Mouse (Mus musculus) MEL (cell line): ENCODE results near the gene Hoga1. TPM values are rescaled to one million over a fixed set of nuclear protein-coding genes. Genes with fewer than 3 reads are reported as not detected.

ENCODE experiments used
- DNase-seq: peaks from one replicate; pipeline ENCODE4 v3.0.0; 2011; ENCODE audit warnings: low read depth, low spot score
- H3K27ac ChIP-seq: 2 replicates; pipeline ENCODE4 v1.5.1; 2012; ENCODE audit warnings: low read depth, mild to moderate bottlenecking, control low read depth, low read length, moderate library complexity; ENCODE audit not compliant: control insufficient read depth
- H3K27me3 ChIP-seq, 2 experiments: fragments of 150-350 bp in 1 of 2; sonication (generic) in 1 of 2; 2 replicates each; pipeline ENCODE4 v1.6.1; 2012; ENCODE audit warnings: low read length in 2 of 2, mild to moderate bottlenecking in 2 of 2, improper control_type of control experiment in 1 of 2, moderate library complexity in 1 of 2; ENCODE audit not compliant: insufficient read depth in 2 of 2, control insufficient read depth in 1 of 2
- H3K36me3 ChIP-seq, 2 experiments: 2 replicates each; pipeline ENCODE4 v1.6.1; 2012 to 2014; ENCODE audit warnings: low read length in 2 of 2, improper control_type of control experiment in 1 of 2, inconsistent platforms in 1 of 2, mild to moderate bottlenecking in 1 of 2; ENCODE audit not compliant: insufficient read depth in 2 of 2, control insufficient read depth in 1 of 2
- H3K4me1 ChIP-seq, 2 experiments: fragments of 150-350 bp in 1 of 2; sonication (generic) in 1 of 2; 2 replicates each; pipeline ENCODE4 v1.6.1; 2012; ENCODE audit warnings: low read length in 2 of 2, improper control_type of control experiment in 1 of 2, mild to moderate bottlenecking in 1 of 2; ENCODE audit not compliant: insufficient read depth in 2 of 2, control insufficient read depth in 1 of 2
- H3K4me3 ChIP-seq, 2 experiments: fragments of 150-350 bp in 1 of 2; sonication (generic) in 1 of 2; 2 replicates each; pipeline ENCODE4 v1.5.1; 2012; ENCODE audit warnings: low read depth in 2 of 2, low read length in 2 of 2, mild to moderate bottlenecking in 2 of 2, moderate library complexity in 2 of 2, control low read depth in 1 of 2, improper control_type of control experiment in 1 of 2; ENCODE audit not compliant: control insufficient read depth in 1 of 2, insufficient read depth in 1 of 2
- H3K79me2 ChIP-seq: 2 replicates; pipeline ENCODE4 v1.6.1; 2012; ENCODE audit warnings: mild to moderate bottlenecking, low read length, moderate library complexity; ENCODE audit not compliant: control insufficient read depth, poor library complexity, insufficient read depth
- H3K9ac ChIP-seq: 2 replicates; pipeline ENCODE4 v1.6.1; 2012; ENCODE audit warnings: low read depth, mild to moderate bottlenecking, control low read depth, low read length, moderate library complexity; ENCODE audit not compliant: control insufficient read depth, poor library complexity, severe bottlenecking
- H3K9me3 ChIP-seq: fragments of 150-350 bp; sonication (generic); replicated peaks from 2 replicates; pipeline ENCODE4 v1.6.1; 2012; ENCODE audit warnings: mild to moderate bottlenecking, low read length, improper control_type of control experiment, moderate library complexity; ENCODE audit not compliant: insufficient read depth
- BHLHE40 ChIP-seq: IDR thresholded peaks from 2 replicates; pipeline ENCODE4 v1.6.1; 2012; ENCODE audit warnings: low read depth, mild to moderate bottlenecking, inconsistent platforms, low read length, improper control_type of control experiment, borderline replicate concordance
- CHD1 ChIP-seq: IDR thresholded peaks from 2 replicates; pipeline ENCODE4 v1.6.1; 2012; ENCODE audit warnings: low read depth, mild to moderate bottlenecking, inconsistent platforms, low read length, improper control_type of control experiment
- E2F4 ChIP-seq: IDR thresholded peaks from 2 replicates; pipeline ENCODE4 v1.6.1; 2011; ENCODE audit warnings: low read depth, low read length, improper control_type of control experiment, borderline replicate concordance
- EP300 ChIP-seq, 2 experiments: IDR thresholded peaks; 2 replicates each; pipeline ENCODE4 v1.6.1; 2011; ENCODE audit warnings: improper control_type of control experiment in 2 of 2, low read length in 2 of 2, low read depth in 1 of 2, mild to moderate bottlenecking in 1 of 2
- ETS1 ChIP-seq: IDR thresholded peaks from 2 replicates; pipeline ENCODE4 v1.6.1; 2012; ENCODE audit warnings: low read depth, mild to moderate bottlenecking, inconsistent platforms, low read length, improper control_type of control experiment, moderate library complexity
- JUND ChIP-seq: IDR thresholded peaks from 2 replicates; pipeline ENCODE4 v1.6.1; 2011; ENCODE audit warnings: low read depth, mild to moderate bottlenecking, improper control_type of control experiment, low read length
- KAT2A ChIP-seq: conservative IDR thresholded peaks from 2 replicates; pipeline ENCODE4 v1.6.1; 2012; ENCODE audit warnings: low read depth, low read length, improper control_type of control experiment, inconsistent platforms
- MAFK ChIP-seq: IDR thresholded peaks from 2 replicates; pipeline ENCODE4 v1.6.1; 2011; ENCODE audit warnings: low read depth, mild to moderate bottlenecking, low read length, improper control_type of control experiment, borderline replicate concordance
- MXI1 ChIP-seq: IDR thresholded peaks from 2 replicates; pipeline ENCODE4 v1.6.1; 2011; ENCODE audit warnings: mild to moderate bottlenecking, low read depth, low read length, improper control_type of control experiment
- NRF1 ChIP-seq: IDR thresholded peaks from 2 replicates; pipeline ENCODE4 v1.6.1; 2014; ENCODE audit warnings: low read depth, mild to moderate bottlenecking, inconsistent platforms, low read length, improper control_type of control experiment, moderate library complexity; ENCODE audit not compliant: poor library complexity, insufficient read depth, severe bottlenecking
- POLR2AphosphoS2 ChIP-seq: IDR thresholded peaks from 2 replicates; pipeline ENCODE4 v1.6.1; 2011; ENCODE audit warnings: low read length, improper control_type of control experiment
- POLR2AphosphoS5 ChIP-seq: IDR thresholded peaks from 2 replicates; pipeline ENCODE4 v1.6.1; 2012; ENCODE audit warnings: low read depth, borderline replicate concordance, mild to moderate bottlenecking, inconsistent platforms, low read length, moderate library complexity, mixed read lengths
- TAL1 ChIP-seq: IDR thresholded peaks from 2 replicates; pipeline ENCODE4 v1.6.1; 2012; ENCODE audit warnings: mild to moderate bottlenecking, inconsistent platforms, low read length, moderate library complexity, mixed read lengths
- TBP ChIP-seq: IDR thresholded peaks from 2 replicates; pipeline ENCODE4 v1.8.0; 2011; ENCODE audit warnings: low read depth, low read length, improper control_type of control experiment
- UBTF ChIP-seq: IDR thresholded peaks from 2 replicates; pipeline ENCODE4 v1.6.1; 2012; ENCODE audit warnings: low read depth, mild to moderate bottlenecking, inconsistent platforms, low read length, improper control_type of control experiment, moderate library complexity, borderline replicate concordance; ENCODE audit not compliant: insufficient read depth
- USF2 ChIP-seq, 2 experiments: IDR thresholded peaks; 2 replicates each; pipeline ENCODE4 v1.6.1; 2011 to 2012; ENCODE audit warnings: improper control_type of control experiment in 2 of 2, low read length in 2 of 2, borderline replicate concordance in 1 of 2, inconsistent platforms in 1 of 2, low read depth in 1 of 2, mild to moderate bottlenecking in 1 of 2; ENCODE audit not compliant: insufficient read depth in 1 of 2
- polyA plus RNA-seq, 2 experiments: library from polyadenylated mRNA; stranded (reverse) in 1 of 2; unstranded in 1 of 2; fragments of >175 nt in 1 of 2; fragments of >200 nt in 1 of 2; gene quantifications; 2 replicates each; pipeline versions ENCODE4 v1.2.1 to v1.2.4; 2012; ENCODE audit warnings: low replicate concordance in 2 of 2, low read depth in 1 of 2; ENCODE audit not compliant: insufficient read length in 2 of 2, insufficient read depth in 1 of 2, missing spikeins in 1 of 2
- total RNA-seq: library from RNA; depleted of rRNA; stranded (reverse); fragments of 300-350 nt; gene quantifications from 2 replicates; pipeline ENCODE4 v1.2.3, GENCODE M21; 2012

Hoga1 gene
- total and polyA plus RNA-seq, 3 experiments: 0.31 to 0.38 TPM; not detected in 1

- no peak overlapping the region for H3K4me3 ChIP-seq
- no peak for DNase-seq
- peaks cover 0 to 8% of the 10 kb centered on the region in 2 experiments; a peak in 2 of 4 replicates for H3K36me3 ChIP-seq
- H3K27ac ChIP-seq: no peak overlapping the region
- no peaks in the 10 kb centered on the region for H3K27me3 ChIP-seq
- no peaks in the 10 kb centered on the region for H3K9me3 ChIP-seq
- peaks cover 2 to 13% of the 10 kb centered on the region in 2 experiments for H3K4me1 ChIP-seq
- no peak for TF ChIP-seq EP300 (IDR thresholded peaks at IDR 0.05; ENCODE audit: low read depth in 1 of 2, low read length in 2 of 2)
- TF ChIP-seq MAFK: no peak
- no peak for TF ChIP-seq ETS1
- no peak for TF ChIP-seq USF2 (IDR thresholded peaks at IDR 0.05; ENCODE audit: borderline replicate concordance in 1 of 2, insufficient read depth in 1 of 2, low read depth in 1 of 2, low read length in 2 of 2)
- no peak for TF ChIP-seq JUND
- TF ChIP-seq NRF1: no peak
- TF ChIP-seq MXI1: no peak
- H3K79me2 ChIP-seq: no peaks in the 10 kb centered on the region
- no peak overlapping the region for H3K9ac ChIP-seq
These were observed 36.3 kb upstream of the Hoga1 start for GRCm38 (mm10) chr19:42009067-42009466.

DNA sequence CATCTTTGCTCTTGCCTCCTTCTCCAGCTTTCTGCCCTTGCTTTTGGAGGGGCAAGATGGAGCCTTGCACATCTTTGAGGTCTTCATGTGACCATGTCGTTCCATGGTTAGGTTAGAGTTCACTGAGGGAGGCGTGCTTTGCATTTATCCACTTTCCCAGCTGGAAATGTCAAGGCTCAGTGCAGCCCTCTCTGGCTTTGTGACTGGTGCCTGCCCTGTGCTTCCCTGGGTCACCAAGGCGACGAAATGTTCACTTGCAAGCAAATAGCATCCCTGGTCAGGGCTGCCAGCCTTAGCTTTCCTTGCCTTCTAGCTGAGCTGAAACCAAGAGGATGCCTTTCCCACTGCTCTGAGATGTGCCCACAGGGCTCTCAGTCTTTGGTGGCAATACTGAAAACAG, 35.0 kb upstream of the Hoga1 start:
- H3K27ac ChIP-seq: no peak overlapping the region
- peaks cover 0 to 5% of the 10 kb centered on the region in 2 experiments; a peak in 2 of 4 replicates for H3K36me3 ChIP-seq
- no peak for DNase-seq
- H3K9me3 ChIP-seq: no peaks in the 10 kb centered on the region
- no peaks in the 10 kb centered on the region for H3K27me3 ChIP-seq
- H3K79me2 ChIP-seq: no peaks in the 10 kb centered on the region
- TF ChIP-seq CHD1: no peak
- no peak for TF ChIP-seq UBTF
- TF ChIP-seq MAFK: no peak
- TF ChIP-seq E2F4: no peak
- no peak for TF ChIP-seq POLR2AphosphoS5
- TF ChIP-seq BHLHE40: no peak
- TF ChIP-seq KAT2A: no peak
- no peak for TF ChIP-seq TAL1
- TF ChIP-seq POLR2AphosphoS2: no peak
- TF ChIP-seq TBP: no peak
- H3K4me1 ChIP-seq: peaks cover under 1 to 7% of the 10 kb centered on the region in 2 experiments; a peak in 3 of 4 replicates
- H3K4me3 ChIP-seq: no peak overlapping the region
- H3K9ac ChIP-seq: no peak overlapping the region
